Mouse (Mus musculus) ES-Bruce4 (cell line): ENCODE results near the gene Olfr685.

Source experiments
- CTCF ChIP-seq: IDR thresholded peaks from one replicate; pipeline ENCODE4 v1.8.1; 2011; ENCODE audit warnings: low read depth, low read length
- POLR2A ChIP-seq: IDR thresholded peaks from one replicate; pipeline ENCODE4 v1.8.1; 2011; ENCODE audit warnings: low read length; ENCODE audit not compliant: insufficient read depth

GRCm38 (mm10) chr7:105218281-105218680, 32.5 kb upstream of the Olfr685 start:
- TF ChIP-seq POLR2A (no peak), CTCF (no peak)
